ENCODE assay signal across 17 mouse cellular contexts in the genomic region with DNA sequence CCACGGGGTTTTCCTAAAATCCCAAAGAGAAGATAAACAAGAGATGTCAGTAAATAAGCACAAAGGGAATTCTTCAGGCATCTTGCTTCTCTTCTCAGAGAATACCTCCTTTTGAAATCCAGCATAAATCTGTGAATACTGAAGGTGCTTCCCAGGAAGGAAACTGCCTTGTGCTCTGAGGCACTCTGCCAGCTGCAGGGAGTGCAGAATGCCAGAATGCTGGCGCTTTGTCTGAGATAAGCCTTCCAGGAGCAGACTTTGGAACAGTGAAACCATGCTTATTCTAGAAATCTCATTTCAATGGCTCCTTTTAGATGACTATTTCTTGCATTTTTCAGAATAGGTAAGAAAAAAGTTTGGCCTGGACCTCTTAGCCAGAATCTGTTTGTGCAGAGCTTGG.
DNase-seq lines count a peak whose midpoint lies in the region; ATAC-seq lines count a peak whose summit lies in the region.
"Had no signal": no experiment of that assay in that cellular context is flagged by ENCODE, and none has a peak within 500 bp of the region (broad histone marks: within the 10 kb centered on the region; RNA-seq: fewer than 3 reads in every experiment).

No protein-coding gene starts in this region.

- DNase-seq in cerebellum, postnatal 36 days: peak; percentile 5 to 12
- peak; percentile 66 for DNase-seq in midbrain, embryonic 14.5 days
- DNase-seq in left cerebral cortex, postnatal 25 days (ENCODE audit: low spot score in 2 of 2): peak; percentile 10 to 50
- peak; percentile 29 for DNase-seq in telencephalon, adult 2 months (ENCODE audit: low read depth, low spot score)
- DNase-seq in heart, postnatal 14 days: no peak
- DNase-seq in spleen, postnatal 4 days (ENCODE audit: low spot score in 2 of 2): no peak
- DNase-seq: adrenal gland, adult 2 months; heart, adult 11 months; kidney, adult 18-20 months; kidney, postnatal 36 days; thymus, postnatal 14 days had no signal

- ATAC-seq in cerebellum, adult (ENCODE audit: insufficient number of reproducible peaks, low FRiP score, low TSS enrichment): no peak
- ATAC-seq in midbrain, embryonic 14.5 days (ENCODE audit: low FRiP score, low TSS enrichment): no peak
- ATAC-seq in midbrain, embryonic 16.5 days: no peak

- intact Hi-C loops in left cerebral cortex, postnatal 25 days (cut with DNase I): no loop called here
- intact Hi-C loops in heart, postnatal 14 days (cut with DNase I): no loop called here

- H3K4me1 ChIP-seq in midbrain, embryonic 14.5 days (ENCODE audit: control insufficient read depth, insufficient read depth, low read length): no peaks in the 10 kb centered on the region
- no peaks in the 10 kb centered on the region for H3K4me1 ChIP-seq in midbrain, embryonic 16.5 days (ENCODE audit: control insufficient read depth, insufficient read depth, low read length)
- H3K4me1 ChIP-seq: hindbrain, embryonic 13.5 days had no signal

- H3K36me3 ChIP-seq in midbrain, embryonic 14.5 days (ENCODE audit: control insufficient read depth, insufficient read depth, low read length): no peaks in the 10 kb centered on the region
- H3K36me3 ChIP-seq in midbrain, embryonic 16.5 days (ENCODE audit: control insufficient read depth, insufficient read depth, low read length): no peaks in the 10 kb centered on the region
- H3K36me3 ChIP-seq: hindbrain, embryonic 13.5 days; midbrain, embryonic 10.5 days had no signal

- H3K27me3 ChIP-seq in midbrain, embryonic 14.5 days (ENCODE audit: control insufficient read depth, insufficient read depth, low read length): no peaks in the 10 kb centered on the region
- H3K27me3 ChIP-seq in midbrain, embryonic 16.5 days (ENCODE audit: control insufficient read depth, insufficient read depth, low read depth, low read length): no peaks in the 10 kb centered on the region
- H3K27me3 ChIP-seq: hindbrain, embryonic 13.5 days had no signal

- H3K4me2 ChIP-seq in midbrain, embryonic 14.5 days (ENCODE audit: low read length): no peak overlapping the region
- H3K4me2 ChIP-seq in midbrain, embryonic 16.5 days (ENCODE audit: low read length): no peak overlapping the region
- H3K4me2 ChIP-seq: hindbrain, embryonic 13.5 days; liver, embryonic 11.5 days had no signal

- H3K9me3 ChIP-seq in midbrain, embryonic 14.5 days (ENCODE audit: control insufficient read depth, low read length): no peaks in the 10 kb centered on the region
- H3K9me3 ChIP-seq in midbrain, embryonic 16.5 days (replicated peaks; ENCODE audit: control insufficient read depth, low read length, poor library complexity, severe bottlenecking): no peaks in the 10 kb centered on the region
- H3K9me3 ChIP-seq: hindbrain, embryonic 13.5 days; midbrain, embryonic 10.5 days had no signal

- H3K9ac ChIP-seq in midbrain, embryonic 14.5 days (replicated peaks; ENCODE audit: low read length): no peak overlapping the region
- no peak overlapping the region for H3K9ac ChIP-seq in midbrain, embryonic 16.5 days (ENCODE audit: low read depth, low read length)
- H3K9ac ChIP-seq: hindbrain, embryonic 13.5 days had no signal

- no peak overlapping the region for H3K4me3 ChIP-seq in midbrain, embryonic 14.5 days (replicated peaks; ENCODE audit: low read depth, low read length)
- no peak overlapping the region for H3K4me3 ChIP-seq in midbrain, embryonic 16.5 days (ENCODE audit: low read depth, low read length)
- H3K4me3 ChIP-seq: erythroblast, embryonic 14.5 days; hindbrain, embryonic 13.5 days; midbrain, embryonic 10.5 days had no signal

- no peak overlapping the region for H3K27ac ChIP-seq in midbrain, embryonic 14.5 days (replicated peaks; ENCODE audit: low read depth, low read length)
- no peak overlapping the region for H3K27ac ChIP-seq in midbrain, embryonic 16.5 days (ENCODE audit: low read length)
- H3K27ac ChIP-seq: hindbrain, embryonic 13.5 days; midbrain, embryonic 10.5 days had no signal

- 13% methylated on average over 2 of the region's 2 CpGs for WGBS in midbrain, embryonic 14.5 days
- 10% methylated on average over 2 of the region's 2 CpGs for WGBS in midbrain, embryonic 16.5 days

Comparison
In these comparisons a context has a peak if more than half of its experiments do, and no peak if none do; other contexts are left out.
1. DNase-seq: peak in cerebellum, postnatal 36 days (2 of 2), midbrain, embryonic 14.5 days (single experiment), left cerebral cortex, postnatal 25 days (2 of 2) and telencephalon, adult 2 months (single experiment); none in heart, postnatal 14 days (0 of 2) and spleen, postnatal 4 days (0 of 2).